Mouse (Mus musculus): ENCODE measurements around the gene Ubl4b. TPM values are rescaled to one million over a fixed set of nuclear protein-coding genes. Genes with fewer than 3 reads are reported as not detected.

The Ubl4b gene
- polyA plus RNA-seq, 1 experiment, result not detected

DNA sequence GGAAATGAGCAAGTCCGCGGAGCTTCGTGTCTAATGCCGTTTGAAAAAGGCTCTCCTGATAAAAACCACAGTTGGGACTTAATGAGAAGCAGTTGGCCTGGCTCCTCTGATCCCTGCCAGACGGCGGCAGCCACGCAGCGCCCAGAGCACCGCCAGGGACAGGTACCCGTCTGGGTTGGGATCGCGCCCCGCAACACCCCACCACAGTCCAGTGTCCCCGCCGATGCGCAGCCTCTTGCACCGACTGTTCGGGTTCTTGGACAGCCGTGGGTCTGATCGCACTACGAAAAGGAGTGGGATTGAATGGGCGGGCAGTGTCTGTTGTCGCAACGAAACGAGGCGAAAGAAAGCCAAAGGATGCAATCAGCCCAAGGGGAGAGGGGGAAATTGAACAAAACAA, 41.7 kb upstream of the Ubl4b start:
- H3K4me2 ChIP-seq (ENCODE audit: low read depth), result no peak overlapping the region
- peaks cover 82% of the 10 kb centered on the region for H3K27me3 ChIP-seq (ENCODE audit: control insufficient read depth, insufficient read depth, insufficient read length)
- no peaks in the 10 kb centered on the region for H3K79me2 ChIP-seq (ENCODE audit: control insufficient read depth, insufficient read depth)
- TF ChIP-seq POLR2A (IDR thresholded peaks at IDR 0.05; ENCODE audit: insufficient read length, low read depth) (no peak), CEBPB (IDR thresholded peaks at IDR 0.05; ENCODE audit: insufficient read depth, poor library complexity, severe bottlenecking) (no peak), E2F4 (IDR thresholded peaks at IDR 0.05; ENCODE audit: insufficient read depth) (no peak), TCF12 (IDR thresholded peaks at IDR 0.05; ENCODE audit: insufficient read depth, poor library complexity, severe bottlenecking) (no peak), USF1 (IDR thresholded peaks at IDR 0.05; ENCODE audit: low read depth) (no peak), TCF3 (IDR thresholded peaks at IDR 0.05; ENCODE audit: insufficient read length, low read depth) (no peak), MYOD1 (IDR thresholded peaks at IDR 0.05; ENCODE audit: control insufficient read depth in 1 of 3, insufficient read length in 2 of 3, low read depth in 2 of 3) (no peak), SRF (IDR thresholded peaks at IDR 0.05; ENCODE audit: control insufficient read depth, insufficient read length, low read depth) (no peak), POLR2AphosphoS2 (IDR thresholded peaks at IDR 0.05; ENCODE audit: insufficient read length, low read depth) (no peak), REST (IDR thresholded peaks at IDR 0.05; ENCODE audit: insufficient read depth, insufficient read length) (no peak), MAX (IDR thresholded peaks at IDR 0.05; ENCODE audit: low read depth) (no peak), MYOG (IDR thresholded peaks at IDR 0.05; ENCODE audit: control insufficient read depth in 1 of 3, insufficient read depth in 1 of 3, insufficient read length in 2 of 3, low read depth in 2 of 3) (no peak)
- H3ac ChIP-seq (ENCODE audit: control insufficient read depth, insufficient read length), result no peak overlapping the region
- H3K36me3 ChIP-seq (ENCODE audit: control insufficient read depth, insufficient read depth), result no peaks in the 10 kb centered on the region
- H3K4me3 ChIP-seq, result no peak overlapping the region

DNA sequence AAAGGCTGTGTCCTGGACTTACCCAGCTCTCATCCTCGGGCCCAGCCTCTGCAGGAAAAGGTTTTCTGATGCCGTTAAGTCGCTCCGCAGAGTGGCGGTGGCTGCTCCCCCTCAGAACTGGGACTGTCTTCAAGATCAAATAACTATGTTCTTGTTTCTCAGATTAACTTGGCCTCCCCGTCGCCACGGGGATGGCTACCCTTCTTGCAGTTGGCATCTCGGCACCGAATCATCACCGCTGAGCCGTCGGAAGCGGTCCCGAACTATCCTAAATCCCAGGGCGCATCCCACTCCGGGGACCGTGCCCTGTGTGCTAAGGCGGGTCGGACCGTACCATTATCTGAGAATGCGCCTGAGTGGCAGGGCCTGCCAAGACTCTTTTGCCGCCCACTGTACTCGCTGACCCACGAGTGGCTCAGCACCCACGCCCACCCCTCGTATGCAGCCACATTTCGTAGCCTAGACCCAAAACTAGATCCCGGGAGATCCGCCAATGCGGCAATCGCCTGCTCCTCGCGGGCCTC, 41.1 kb upstream of the Ubl4b start:
- no peak overlapping the region for H3ac ChIP-seq (ENCODE audit: control insufficient read depth, insufficient read length)
- H3K27me3 ChIP-seq (ENCODE audit: control insufficient read depth, insufficient read depth, insufficient read length), result peaks cover 76% of the 10 kb centered on the region
- H3K36me3 ChIP-seq (ENCODE audit: control insufficient read depth, insufficient read depth), result no peaks in the 10 kb centered on the region
- no peak overlapping the region for H3K4me3 ChIP-seq
- no peak for TF ChIP-seq MAX (IDR thresholded peaks at IDR 0.05; ENCODE audit: low read depth)
- no peak for TF ChIP-seq MYOD1 (IDR thresholded peaks at IDR 0.05; ENCODE audit: control insufficient read depth in 1 of 3, insufficient read length in 2 of 3, low read depth in 2 of 3)
- TF ChIP-seq E2F4 (IDR thresholded peaks at IDR 0.05; ENCODE audit: insufficient read depth), result no peak
- no peak for TF ChIP-seq REST (IDR thresholded peaks at IDR 0.05; ENCODE audit: insufficient read depth, insufficient read length)
- TF ChIP-seq MYOG (IDR thresholded peaks at IDR 0.05; ENCODE audit: control insufficient read depth in 1 of 3, insufficient read depth in 1 of 3, insufficient read length in 2 of 3, low read depth in 2 of 3), result no peak
- no peak for TF ChIP-seq TCF12 (IDR thresholded peaks at IDR 0.05; ENCODE audit: insufficient read depth, poor library complexity, severe bottlenecking)
- no peak for TF ChIP-seq POLR2A (IDR thresholded peaks at IDR 0.05; ENCODE audit: insufficient read length, low read depth)
- TF ChIP-seq SRF (IDR thresholded peaks at IDR 0.05; ENCODE audit: control insufficient read depth, insufficient read length, low read depth), result no peak
- no peak for TF ChIP-seq CEBPB (IDR thresholded peaks at IDR 0.05; ENCODE audit: insufficient read depth, poor library complexity, severe bottlenecking)
- no peak for TF ChIP-seq POLR2AphosphoS2 (IDR thresholded peaks at IDR 0.05; ENCODE audit: insufficient read length, low read depth)
- TF ChIP-seq TCF3 (IDR thresholded peaks at IDR 0.05; ENCODE audit: insufficient read length, low read depth), result no peak
- no peak overlapping the region for H3K4me2 ChIP-seq (ENCODE audit: low read depth)
- no peaks in the 10 kb centered on the region for H3K79me2 ChIP-seq (ENCODE audit: control insufficient read depth, insufficient read depth)

DNA sequence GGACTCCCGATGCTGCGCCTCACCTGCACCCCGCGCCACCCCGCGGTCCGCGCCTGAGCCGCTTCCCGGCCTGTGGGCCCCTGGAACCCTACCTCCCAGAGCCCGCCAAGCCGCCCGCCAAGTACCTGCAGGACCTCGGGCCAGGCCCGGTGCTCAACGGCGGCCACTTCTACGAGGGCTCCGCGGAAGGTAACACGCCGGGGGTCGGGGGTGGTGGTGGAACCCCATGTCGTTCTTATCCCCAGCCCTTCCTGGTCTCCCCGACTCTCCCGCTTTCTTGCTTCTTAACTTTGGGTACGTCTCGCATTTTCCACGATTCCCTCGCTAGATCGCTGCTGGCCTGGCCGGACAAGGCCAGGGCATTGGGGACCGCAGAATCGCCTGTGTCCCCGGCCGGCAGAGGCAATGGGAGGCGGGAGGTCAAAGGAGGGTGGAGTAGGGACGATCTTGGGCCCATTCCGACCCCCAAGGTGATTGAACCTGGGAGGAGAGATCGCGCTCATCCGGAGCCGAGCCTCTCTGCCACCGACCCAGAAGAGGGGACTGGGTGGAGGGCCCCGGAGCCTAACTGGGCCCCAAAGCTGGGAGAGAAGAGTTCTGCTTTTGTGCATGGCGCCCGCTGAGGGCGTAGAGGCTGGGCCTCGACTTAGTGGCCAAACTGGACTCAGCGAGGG, 40.5 kb upstream of the Ubl4b start:
- H3K27me3 ChIP-seq (ENCODE audit: control insufficient read depth, insufficient read depth, insufficient read length), result peaks cover 70% of the 10 kb centered on the region
- TF ChIP-seq REST (IDR thresholded peaks at IDR 0.05; ENCODE audit: insufficient read depth, insufficient read length) (no peak), USF1 (IDR thresholded peaks at IDR 0.05; ENCODE audit: low read depth) (no peak), MYOD1 (IDR thresholded peaks at IDR 0.05; ENCODE audit: control insufficient read depth in 1 of 3, insufficient read length in 2 of 3, low read depth in 2 of 3) (no peak), POLR2AphosphoS2 (IDR thresholded peaks at IDR 0.05; ENCODE audit: insufficient read length, low read depth) (no peak), POLR2A (IDR thresholded peaks at IDR 0.05; ENCODE audit: insufficient read length, low read depth) (no peak), SRF (IDR thresholded peaks at IDR 0.05; ENCODE audit: control insufficient read depth, insufficient read length, low read depth) (no peak), TCF12 (IDR thresholded peaks at IDR 0.05; ENCODE audit: insufficient read depth, poor library complexity, severe bottlenecking) (no peak), TCF3 (IDR thresholded peaks at IDR 0.05; ENCODE audit: insufficient read length, low read depth) (no peak), MAX (IDR thresholded peaks at IDR 0.05; ENCODE audit: low read depth) (no peak), MYOG (IDR thresholded peaks at IDR 0.05; ENCODE audit: control insufficient read depth in 1 of 3, insufficient read depth in 1 of 3, insufficient read length in 2 of 3, low read depth in 2 of 3) (no peak), E2F4 (IDR thresholded peaks at IDR 0.05; ENCODE audit: insufficient read depth) (no peak), CEBPB (IDR thresholded peaks at IDR 0.05; ENCODE audit: insufficient read depth, poor library complexity, severe bottlenecking) (no peak)
- no peaks in the 10 kb centered on the region for H3K36me3 ChIP-seq (ENCODE audit: control insufficient read depth, insufficient read depth)
- H3K4me3 ChIP-seq, result no peak overlapping the region
- H3K4me2 ChIP-seq (ENCODE audit: low read depth), result no peak overlapping the region
- H3K79me2 ChIP-seq (ENCODE audit: control insufficient read depth, insufficient read depth), result no peaks in the 10 kb centered on the region
- H3ac ChIP-seq (ENCODE audit: control insufficient read depth, insufficient read length), result no peak overlapping the region

DNA sequence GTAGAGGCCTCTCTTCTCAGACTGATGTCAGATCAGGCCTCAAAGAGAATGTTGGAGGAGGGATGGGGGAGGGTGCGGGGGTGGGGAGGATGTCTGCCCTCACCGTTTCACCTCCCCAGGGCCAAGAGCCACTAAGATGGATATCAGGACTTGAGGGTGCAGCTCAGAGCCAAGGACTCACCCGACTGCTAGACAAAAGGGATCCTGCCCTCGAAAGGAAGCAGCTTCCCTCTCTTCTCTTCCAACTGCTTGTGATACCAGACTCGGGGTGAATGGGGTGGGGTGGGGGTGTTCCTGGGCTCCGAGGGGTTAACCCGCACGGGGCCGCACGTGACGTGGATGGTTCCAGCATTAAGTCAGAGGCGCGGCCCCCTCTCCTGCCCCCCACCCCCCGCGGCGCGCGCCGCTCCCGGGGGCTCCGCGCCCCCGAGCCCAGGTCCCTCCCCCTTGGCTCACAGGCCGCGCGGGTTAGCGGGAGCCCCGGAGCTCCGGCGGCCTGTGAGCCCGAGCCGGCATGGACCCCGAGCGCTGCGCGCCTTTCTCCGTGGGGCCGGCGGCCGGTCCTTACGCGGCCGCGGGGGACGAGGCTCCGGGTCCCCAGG, 39.9 kb upstream of the Ubl4b start, which contains the start of gene Alx3:
Gene Alx3, plus strand, starts transcription at position 370 of the 602 bp plus-strand sequence.
- H3K4me2 ChIP-seq (ENCODE audit: low read depth), result no peak within 1 kb of the TSS
- TF ChIP-seq POLR2AphosphoS2 (IDR thresholded peaks at IDR 0.05; ENCODE audit: insufficient read length, low read depth) (no peak), TCF3 (IDR thresholded peaks at IDR 0.05; ENCODE audit: insufficient read length, low read depth) (no peak), MYOD1 (IDR thresholded peaks at IDR 0.05; ENCODE audit: control insufficient read depth in 1 of 3, insufficient read length in 2 of 3, low read depth in 2 of 3) (no peak), REST (IDR thresholded peaks at IDR 0.05; ENCODE audit: insufficient read depth, insufficient read length) (no peak), CEBPB (IDR thresholded peaks at IDR 0.05; ENCODE audit: insufficient read depth, poor library complexity, severe bottlenecking) (no peak), MYOG (IDR thresholded peaks at IDR 0.05; ENCODE audit: control insufficient read depth in 1 of 3, insufficient read depth in 1 of 3, insufficient read length in 2 of 3, low read depth in 2 of 3) (no peak), POLR2A (IDR thresholded peaks at IDR 0.05; ENCODE audit: insufficient read length, low read depth) (no peak), TCF12 (IDR thresholded peaks at IDR 0.05; ENCODE audit: insufficient read depth, poor library complexity, severe bottlenecking) (no peak), MAX (IDR thresholded peaks at IDR 0.05; ENCODE audit: low read depth) (no peak), USF1 (IDR thresholded peaks at IDR 0.05; ENCODE audit: low read depth) (no peak), SRF (IDR thresholded peaks at IDR 0.05; ENCODE audit: control insufficient read depth, insufficient read length, low read depth) (no peak), E2F4 (IDR thresholded peaks at IDR 0.05; ENCODE audit: insufficient read depth) (no peak)
- no peak within 1 kb of the TSS for H3K4me3 ChIP-seq
- no peak within 1 kb of the TSS for H3ac ChIP-seq (ENCODE audit: control insufficient read depth, insufficient read length)
- H3K27me3 ChIP-seq (ENCODE audit: control insufficient read depth, insufficient read depth, insufficient read length), result peaks cover 67% of the 10 kb centered on the region
- no peaks in the 10 kb centered on the region for H3K36me3 ChIP-seq (ENCODE audit: control insufficient read depth, insufficient read depth)
- H3K79me2 ChIP-seq (ENCODE audit: control insufficient read depth, insufficient read depth), result no peaks in the 10 kb centered on the region

Data from myocyte (in vitro differentiated cells).